Mouse (Mus musculus): ENCODE measurements at regions not wholly inside any gene's neighbourhood (a gene's known extent, or its start where the extent isn't known, plus 50 kb on each side); places are given as distances from the start of the nearest gene placed in this dataset.

DNA sequence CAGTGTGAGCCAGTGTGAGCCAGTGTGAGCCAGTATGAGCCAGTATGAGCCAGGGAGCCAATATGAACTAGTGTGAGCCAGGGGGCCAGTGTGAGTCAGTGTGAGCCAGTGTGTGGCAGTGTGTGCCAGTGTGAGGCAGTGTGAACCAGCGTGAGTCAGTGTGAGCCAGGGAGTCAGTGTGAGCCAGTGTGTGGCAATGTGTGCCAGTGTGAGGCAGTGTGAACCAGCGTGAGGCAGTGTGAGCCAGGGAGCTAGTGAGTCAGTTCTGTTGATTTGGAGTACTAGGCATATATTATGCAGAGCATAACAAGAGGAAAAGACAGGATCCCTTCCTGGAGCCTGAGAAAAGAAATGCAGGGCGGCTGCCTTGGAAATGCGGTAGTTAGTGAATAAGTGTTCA lies 82.7 kb upstream of the Zfhx3 start:
- DNase-seq (ENCODE audit: low read depth, low spot score) = no peak

- no peak for DNase-seq (ENCODE audit: low read depth, low spot score)
These were observed 82.2 kb upstream of the Zfhx3 start for GRCm38 (mm10) chr8:107860251-107860650.

- DNase-seq (ENCODE audit: low read depth, low spot score) = no peak
These were observed 77.4 kb upstream of the Zfhx3 start for GRCm38 (mm10) chr8:107864802-107865651.

GRCm38 (mm10) chr8:107865744-107866143 lies 76.7 kb upstream of the Zfhx3 start:
- DNase-seq (ENCODE audit: low read depth, low spot score) = no peak

DNA sequence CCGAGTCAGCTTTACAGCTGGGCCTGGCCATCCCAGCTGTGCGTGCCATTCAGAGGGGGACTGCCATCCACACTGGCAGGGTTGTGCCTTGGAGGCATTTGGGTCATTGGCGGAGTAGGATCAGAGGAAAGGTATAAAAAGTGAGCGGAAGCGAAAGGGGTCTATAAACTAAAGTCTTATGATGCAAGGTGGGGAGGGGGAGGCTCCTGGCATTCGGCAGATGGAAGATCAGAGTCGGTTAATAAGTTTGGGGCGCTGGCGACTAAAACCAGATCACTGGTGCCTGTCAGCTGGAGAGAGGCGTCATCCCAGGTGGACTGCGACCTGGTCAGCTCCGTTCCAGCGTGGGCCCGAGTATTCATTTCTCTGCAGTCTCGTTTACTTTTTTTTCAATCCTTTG lies 70.7 kb upstream of the Zfhx3 start:
- no peak for DNase-seq (ENCODE audit: low read depth, low spot score)

- DNase-seq (ENCODE audit: low read depth, low spot score) = no peak
These were observed 70.3 kb upstream of the Zfhx3 start for GRCm38 (mm10) chr8:107872121-107872520.

DNA sequence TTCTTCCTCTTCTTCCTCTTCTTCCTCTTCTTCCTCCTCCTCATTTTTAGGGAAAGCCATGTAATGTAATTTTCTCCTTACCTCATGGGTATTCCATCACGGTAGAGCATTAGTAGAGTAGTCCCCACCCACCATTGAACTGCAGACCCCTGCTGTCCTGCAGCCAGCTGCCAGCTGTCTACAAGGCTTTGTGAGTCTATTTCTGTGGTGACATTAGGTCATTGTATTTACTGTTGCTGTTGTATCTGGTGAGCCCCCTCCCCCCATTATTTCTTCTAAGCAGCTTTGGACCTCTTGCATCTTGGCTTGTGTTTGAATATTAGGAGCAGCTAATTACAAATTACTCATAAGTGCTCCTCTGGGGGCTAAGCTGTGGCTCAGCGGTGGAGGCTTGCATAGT lies 66.0 kb upstream of the Zfhx3 start:
- DNase-seq (ENCODE audit: low read depth, low spot score) = no peak

GRCm38 (mm10) chr8:107881851-107882250 lies 60.6 kb upstream of the Zfhx3 start:
- peak; percentile 62 for DNase-seq (ENCODE audit: low read depth, low spot score)

GRCm38 (mm10) chr8:107885547-107885946 lies 56.9 kb upstream of the Zfhx3 start:
- DNase-seq (ENCODE audit: low read depth, low spot score) = no peak

GRCm38 (mm10) chr8:107885971-107886370 lies 56.5 kb upstream of the Zfhx3 start:
- no peak for DNase-seq (ENCODE audit: low read depth, low spot score)

- no peak for DNase-seq (ENCODE audit: low read depth, low spot score)
These were observed 55.8 kb upstream of the Zfhx3 start for GRCm38 (mm10) chr8:107886516-107887253.

DNA sequence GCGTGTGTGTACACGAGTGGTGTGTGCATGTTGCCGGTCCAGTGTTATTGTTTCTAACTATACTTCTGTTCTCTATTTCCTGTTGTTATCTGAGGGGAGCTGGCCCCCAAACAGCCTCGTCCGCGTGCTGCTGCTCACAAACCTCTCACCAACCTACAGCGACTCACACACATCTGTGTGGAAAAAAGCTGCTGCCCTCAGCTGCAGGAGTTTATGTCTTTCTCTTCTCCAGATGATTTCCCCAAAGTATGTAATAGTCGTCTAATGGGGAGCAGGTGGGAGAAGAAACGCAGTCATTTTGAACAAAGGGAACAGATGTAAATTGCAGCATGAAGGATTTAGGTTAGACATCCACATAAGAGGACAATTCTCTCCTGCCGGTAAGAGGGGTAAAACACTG lies 55.1 kb upstream of the Zfhx3 start:
- no peak for DNase-seq (ENCODE audit: low read depth, low spot score)

- no peak for DNase-seq (ENCODE audit: low read depth, low spot score)
These were observed 51.5 kb upstream of the Zfhx3 start for GRCm38 (mm10) chr8:107890922-107891321.
